Mouse (Mus musculus): ENCODE data around the gene Mtss1l.

The Mtss1l gene

DNA sequence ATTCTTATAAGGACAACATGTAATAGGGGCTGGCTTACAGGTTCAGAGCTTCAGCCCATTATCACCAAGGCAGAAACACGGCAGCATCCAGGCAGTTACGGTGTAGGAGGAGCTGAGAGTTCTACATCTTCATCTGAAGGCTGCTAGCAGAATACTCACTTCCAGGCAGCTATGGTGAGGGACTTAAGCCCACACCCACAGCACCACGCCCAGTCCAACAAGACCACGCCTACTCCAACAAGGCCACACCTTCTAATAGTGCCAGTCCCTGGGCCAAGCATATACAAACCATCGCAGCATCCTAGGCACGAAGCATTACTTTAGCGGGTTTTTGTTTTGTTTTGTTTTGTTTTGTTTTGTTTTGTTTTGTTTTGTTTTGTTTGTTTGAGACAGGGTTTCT, 65.2 kb downstream of the Mtss1l start:
- peak; percentile 36 for DNase-seq

DNA sequence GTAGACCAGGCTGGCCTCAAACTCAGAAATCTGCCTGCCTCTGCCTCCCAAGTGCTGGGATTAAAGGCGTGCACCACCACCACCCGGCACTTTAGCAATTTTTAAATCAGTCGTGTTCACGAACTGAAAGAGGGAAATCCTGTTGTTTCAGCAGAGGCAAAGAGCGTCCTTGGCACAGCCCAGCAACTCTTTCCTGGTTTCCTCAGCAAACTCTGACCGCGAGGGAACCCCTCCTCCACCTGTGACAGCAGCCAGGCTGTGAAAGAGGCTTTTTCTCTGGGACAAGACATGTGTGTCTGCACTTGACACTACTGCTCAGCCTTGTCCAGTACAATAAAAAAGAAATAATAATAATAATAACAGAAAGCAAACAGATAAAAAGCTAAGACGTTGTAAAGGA, 65.7 kb downstream of the Mtss1l start:
- no peak for DNase-seq

- DNase-seq = no peak
These were observed 66.2 kb downstream of the Mtss1l start for GRCm38 (mm10) chr8:110787411-110787954.

GRCm38 (mm10) chr8:110788981-110789380, 67.7 kb downstream of the Mtss1l start:
- DNase-seq = no peak

DNA sequence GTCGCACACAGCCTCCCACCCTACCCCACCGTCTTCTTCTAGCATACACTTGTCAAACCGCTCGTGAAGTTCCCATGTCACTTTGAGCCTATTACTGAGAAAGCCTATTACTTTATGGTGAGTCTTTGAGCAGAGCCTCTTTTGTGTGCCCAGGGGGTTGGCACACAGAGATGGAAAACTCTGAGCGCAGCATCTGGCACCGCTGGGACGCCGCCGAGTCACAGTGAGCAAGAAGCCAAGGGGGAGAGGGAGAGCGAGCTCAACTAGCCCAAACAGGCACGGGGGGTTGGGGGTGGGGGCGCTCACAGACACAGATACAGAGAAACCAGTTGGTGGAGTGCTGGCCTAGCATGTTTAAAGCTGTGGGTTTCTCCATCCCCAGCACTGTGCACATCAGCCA, 68.3 kb downstream of the Mtss1l start:
- DNase-seq = no peak

DNA sequence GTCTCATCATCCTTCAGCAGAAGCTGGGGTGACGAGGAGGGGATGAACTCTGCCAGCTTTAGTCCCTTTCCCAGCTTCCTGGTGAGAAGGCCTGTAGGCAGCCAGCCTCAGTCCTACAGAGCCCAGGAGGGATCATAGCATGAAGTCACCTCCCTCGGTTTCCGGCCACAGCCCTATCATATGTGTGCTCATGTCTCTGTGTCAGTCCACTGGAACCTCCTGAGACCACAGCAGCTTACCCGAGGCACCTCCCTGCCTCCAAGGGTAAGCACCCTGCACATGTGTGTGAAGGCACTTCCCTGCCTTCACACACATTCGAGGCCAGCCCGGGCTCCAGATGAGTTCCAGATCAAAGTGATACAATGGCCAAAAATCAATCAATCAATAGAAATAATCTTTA, 69.0 kb downstream of the Mtss1l start:
- no peak for DNase-seq

Data from liver (tissue).